Mouse (Mus musculus) small intestine, adult 2 months (tissue): ENCODE results near the gene Ndufs7. TPM values are rescaled to one million over a fixed set of nuclear protein-coding genes. Genes with fewer than 3 reads are reported as not detected.
"Not testable (repeated sequence)": the region's sequence is repeated elsewhere in the genome, so short reads cannot be mapped to it uniquely, and the experiment has no call there.

ENCODE experiments used
- H3K27ac ChIP-seq: fragments of 200-500 bp; 2 replicates; pipeline ENCODE4 v1.5.1; 2012; ENCODE audit warnings: low read depth, low read length, control low read depth, inconsistent platforms; ENCODE audit not compliant: insufficient read depth
- H3K27me3 ChIP-seq: fragments of 200-500 bp; 2 replicates; pipeline ENCODE4 v1.6.1; 2012; ENCODE audit warnings: mild to moderate bottlenecking, moderate library complexity, low read length, inconsistent platforms; ENCODE audit not compliant: control insufficient read depth, insufficient read depth
- H3K36me3 ChIP-seq: fragments of 200-500 bp; 2 replicates; pipeline ENCODE4 v1.6.1; 2012; ENCODE audit warnings: mild to moderate bottlenecking, low read length, control low read depth, inconsistent platforms; ENCODE audit not compliant: control insufficient read depth, insufficient read depth
- H3K4me1 ChIP-seq: fragments of 200-500 bp; 2 replicates; pipeline ENCODE4 v1.6.1; 2012; ENCODE audit warnings: low read length, inconsistent platforms, mixed read lengths; ENCODE audit not compliant: control insufficient read depth, insufficient read depth, insufficient read length
- H3K4me3 ChIP-seq: fragments of 200-500 bp; 2 replicates; pipeline ENCODE4 v1.5.1; 2012; ENCODE audit warnings: low read depth, mild to moderate bottlenecking, control low read depth, inconsistent platforms, low read length, moderate library complexity
- CTCF ChIP-seq: fragments of 200-500 bp; IDR thresholded peaks from 2 replicates; pipeline ENCODE4 v1.5.1; 2012; ENCODE audit warnings: low read depth, mild to moderate bottlenecking, control low read depth, inconsistent platforms, low read length, moderate library complexity, mixed read lengths; ENCODE audit not compliant: insufficient replicate concordance, insufficient read length; ENCODE audit errors: extremely low read depth
- POLR2A ChIP-seq: fragments of 200-500 bp; IDR thresholded peaks from 2 replicates; pipeline ENCODE4 v1.6.1; 2012; ENCODE audit warnings: low read depth, mild to moderate bottlenecking, control low read depth, inconsistent platforms, low read length, moderate library complexity
- WGBS: fragments of 180-500 bp; shearing (Covaris S2); methylation state at CpG from one replicate; pipeline ENCODE4 v1.1.7; 2018; 5-methylcytosine and 5-hydroxymethylcytosine counted together
- polyA plus RNA-seq: library from polyadenylated mRNA; depleted of rRNA; stranded (reverse); fragments of >200 nt; gene quantifications from 2 replicates; pipeline ENCODE4 v1.2.3, GENCODE M21; 2012

Ndufs7 gene
- polyA plus RNA-seq, 1 experiment: 1,176 TPM

DNA sequence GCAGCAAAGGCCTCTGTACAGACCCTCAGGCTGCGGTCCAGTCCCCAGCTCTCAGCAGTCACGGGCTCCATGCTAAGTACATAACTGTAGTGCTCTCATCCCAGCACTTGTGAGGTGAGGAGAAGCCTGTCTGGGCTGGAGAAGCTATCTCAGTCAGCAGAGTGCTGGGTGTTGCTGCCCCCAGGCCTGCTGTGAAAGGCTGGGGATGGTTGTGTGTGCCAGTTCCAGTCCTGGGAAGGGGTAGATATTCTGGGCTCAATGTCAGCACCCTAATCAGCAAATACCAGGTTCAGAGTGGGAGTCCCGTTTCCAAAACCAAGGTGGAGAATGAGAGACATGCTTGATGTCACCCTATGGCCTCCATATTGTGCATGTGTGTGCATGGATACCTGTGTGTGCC lies 6.3 kb upstream of the Ndufs7 start:
- no peak for TF ChIP-seq POLR2A
- TF ChIP-seq CTCF: no peak
- WGBS: 92% methylated on average over 3 of the region's 3 CpGs
- Histone ChIP-seq H3K36me3 (peaks cover 38% of the 10 kb centered on the region), H3K4me3 (no peak overlapping the region), H3K27ac (no peak overlapping the region), H3K27me3 (no peaks in the 10 kb centered on the region), H3K4me1 (peaks cover 5% of the 10 kb centered on the region; the same call in 1 of the 2 replicates)

- 46% methylated on average over 5 of the region's 5 CpGs for WGBS
- H3K27me3 ChIP-seq: no peaks in the 10 kb centered on the region
- peak; percentile 29; the same call in 1 of the 2 replicates for TF ChIP-seq CTCF
- TF ChIP-seq POLR2A: no peak
- peaks cover 32% of the 10 kb centered on the region for H3K36me3 ChIP-seq
- no peaks in the 10 kb centered on the region; the same call in 1 of the 2 replicates for H3K4me1 ChIP-seq
- H3K4me3 ChIP-seq: no peak overlapping the region
- H3K27ac ChIP-seq: no peak overlapping the region
Measured at GRCm38 (mm10) chr10:80244791-80245399, 4.0 kb upstream of the Ndufs7 start.

DNA sequence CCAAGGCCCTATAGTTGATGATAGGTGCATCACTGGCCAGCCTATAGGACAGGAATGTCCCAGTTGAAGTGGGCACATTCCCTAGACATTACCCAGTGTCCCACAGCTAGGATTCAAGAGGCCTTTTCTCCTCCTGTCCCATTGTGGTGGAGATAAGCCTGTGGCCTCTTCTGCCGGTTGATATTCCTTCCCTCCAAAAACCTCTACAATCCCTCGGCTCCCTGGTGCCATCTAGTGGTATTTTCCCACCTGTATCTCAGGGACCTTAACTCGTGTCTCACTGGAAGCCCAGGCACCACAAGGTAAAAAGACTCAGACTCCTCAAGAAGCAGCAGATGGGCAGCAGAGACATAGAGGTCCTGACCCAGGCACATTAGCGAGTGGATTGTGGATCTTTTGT lies 3.3 kb upstream of the Ndufs7 start:
- peaks cover 25% of the 10 kb centered on the region for H3K36me3 ChIP-seq
- 3% methylated on average over 4 of the region's 4 CpGs for WGBS
- no peak overlapping the region for H3K27ac ChIP-seq
- TF ChIP-seq CTCF (peak; percentile 79; the same call in 1 of the 2 replicates), POLR2A (no peak)
- H3K4me3 ChIP-seq: no peak overlapping the region
- no peaks in the 10 kb centered on the region for H3K27me3 ChIP-seq
- peaks cover 5% of the 10 kb centered on the region; the same call in 1 of the 2 replicates for H3K4me1 ChIP-seq

- Histone ChIP-seq H3K4me3 (no peak overlapping the region), H3K27me3 (no peaks in the 10 kb centered on the region), H3K4me1 (peaks cover 6% of the 10 kb centered on the region), H3K27ac (no peak overlapping the region), H3K36me3 (peaks cover 5% of the 10 kb centered on the region)
- TF ChIP-seq POLR2A: no peak
- peak; percentile 19; the same call in 1 of the 2 replicates for TF ChIP-seq CTCF
- 60% methylated on average over 6 of the region's 6 CpGs for WGBS
Measured at GRCm38 (mm10) chr10:80247849-80248248, 1.1 kb upstream of the Ndufs7 start.

- H3K36me3 ChIP-seq, H3K27me3 ChIP-seq, H3K4me1 ChIP-seq, H3K27ac ChIP-seq, H3K4me3 ChIP-seq: not testable (repeated sequence)
- 3% methylated on average over 3 of the region's 3 CpGs for WGBS
Measured at GRCm38 (mm10) chr10:80248437-80248836, 484 bp upstream of the Ndufs7 start.

GRCm38 (mm10) chr10:80250059-80250458 lies 1.1 kb downstream of the Ndufs7 start:
- Histone ChIP-seq H3K36me3 (peaks cover 17% of the 10 kb centered on the region), H3K4me1 (peaks cover 7% of the 10 kb centered on the region), H3K4me3 (peak overlapping the region; percentile 83), H3K27me3 (no peaks in the 10 kb centered on the region), H3K27ac (no peak overlapping the region)
- WGBS: 8% methylated on average over 2 of the region's 2 CpGs
- no peak for TF ChIP-seq CTCF
- TF ChIP-seq POLR2A: no peak

- WGBS: 82% methylated on average over 4 of the region's 4 CpGs
- H3K27ac ChIP-seq: no peak overlapping the region
- peak overlapping the region; percentile 0; the same call in 1 of the 2 replicates for H3K4me3 ChIP-seq
- H3K4me1 ChIP-seq: peaks cover 9% of the 10 kb centered on the region
- TF ChIP-seq POLR2A: no peak
- no peak for TF ChIP-seq CTCF
- H3K27me3 ChIP-seq: no peaks in the 10 kb centered on the region
- peaks cover 21% of the 10 kb centered on the region for H3K36me3 ChIP-seq
Measured at GRCm38 (mm10) chr10:80250573-80250972, 1.7 kb downstream of the Ndufs7 start.
